Mouse (Mus musculus): ENCODE measurements around the gene Hdac9.

DNA sequence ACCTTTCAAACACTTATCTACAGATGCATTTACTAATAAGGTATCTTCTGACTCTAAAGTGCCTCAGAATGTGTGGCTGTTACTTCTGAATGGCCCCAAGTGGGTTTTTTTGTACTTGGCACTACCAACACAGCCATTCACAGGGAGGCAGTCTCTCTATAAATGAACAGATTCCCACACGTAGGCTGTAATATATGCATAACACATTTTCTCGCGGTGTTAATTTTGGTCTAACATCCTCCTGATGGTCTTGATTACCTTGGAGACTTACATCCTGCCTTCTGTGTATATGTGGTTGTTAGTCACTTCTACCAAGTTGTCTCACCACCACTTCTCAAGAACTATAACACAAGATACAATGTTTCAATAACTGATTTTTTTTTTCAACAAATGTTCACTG lies 419.2 kb downstream of the Hdac9 start:
- TF ChIP-seq CTCF (IDR thresholded peaks at IDR 0.05; ENCODE audit: borderline replicate concordance, extremely low read depth, insufficient read depth, insufficient read length) (no peak), POLR2A (IDR thresholded peaks at IDR 0.05; ENCODE audit: borderline replicate concordance, extremely low read depth, insufficient read depth, insufficient read length, poor library complexity, severe bottlenecking) (no peak)

Data from brain, embryonic 14.5 days (tissue).